Mouse (Mus musculus): ENCODE data around the gene Ccdc149. TPM values are rescaled to one million over a fixed set of nuclear protein-coding genes. Genes with fewer than 3 reads are reported as not detected.

The Ccdc149 gene
- polyA plus RNA-seq, 1 experiment: not detected

- H3K4me1 ChIP-seq (ENCODE audit: control insufficient read depth, insufficient read depth, low read length): no peaks in the 10 kb centered on the region
- no peak overlapping the region for H3K4me3 ChIP-seq (ENCODE audit: insufficient read depth, low read length)
- no peak overlapping the region for H3K27ac ChIP-seq (ENCODE audit: insufficient read depth, low read depth, low read length)
- no peak for TF ChIP-seq CTCF (IDR thresholded peaks at IDR 0.05; ENCODE audit: low read depth, low read length)
- TF ChIP-seq POLR2A (IDR thresholded peaks at IDR 0.05; ENCODE audit: borderline replicate concordance, low read depth, low read length): no peak
Observed at GRCm38 (mm10) chr5:52388092-52388749, 83.1 kb downstream of the Ccdc149 start.

GRCm38 (mm10) chr5:52386016-52386415 lies 85.3 kb downstream of the Ccdc149 start:
- TF ChIP-seq POLR2A (IDR thresholded peaks at IDR 0.05; ENCODE audit: borderline replicate concordance, low read depth, low read length): no peak
- TF ChIP-seq CTCF (IDR thresholded peaks at IDR 0.05; ENCODE audit: low read depth, low read length): no peak
- Histone ChIP-seq H3K4me3 (ENCODE audit: insufficient read depth, low read length) (no peak overlapping the region), H3K27ac (ENCODE audit: insufficient read depth, low read depth, low read length) (no peak overlapping the region), H3K4me1 (ENCODE audit: control insufficient read depth, insufficient read depth, low read length) (no peaks in the 10 kb centered on the region)

- Histone ChIP-seq H3K27ac (ENCODE audit: insufficient read depth, low read depth, low read length) (no peak overlapping the region), H3K4me1 (ENCODE audit: control insufficient read depth, insufficient read depth, low read length) (no peaks in the 10 kb centered on the region), H3K4me3 (ENCODE audit: insufficient read depth, low read length) (no peak overlapping the region)
- TF ChIP-seq POLR2A (IDR thresholded peaks at IDR 0.05; ENCODE audit: borderline replicate concordance, low read depth, low read length) (no peak), CTCF (IDR thresholded peaks at IDR 0.05; ENCODE audit: low read depth, low read length) (no peak)
Observed at GRCm38 (mm10) chr5:52383748-52384147, 87.6 kb downstream of the Ccdc149 start.

DNA sequence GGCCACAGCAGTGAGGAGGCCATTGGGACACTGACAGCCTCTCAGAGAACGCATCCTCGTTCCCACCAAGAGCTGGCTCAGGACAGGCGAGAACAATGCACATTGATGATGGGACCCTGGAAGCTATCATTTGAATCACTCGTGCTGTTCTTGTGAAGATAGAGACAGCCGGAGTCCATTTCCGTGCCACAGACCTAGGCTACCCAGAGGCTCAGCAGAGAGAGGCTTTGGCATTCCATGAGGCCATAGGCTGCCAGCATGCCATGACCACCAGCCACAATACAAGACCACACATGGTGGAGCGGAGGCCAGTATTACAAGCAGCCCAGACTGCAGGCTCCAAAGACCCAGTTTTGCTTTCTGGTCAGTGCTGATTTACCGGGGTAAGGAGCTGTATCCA lies 88.5 kb downstream of the Ccdc149 start:
- TF ChIP-seq POLR2A (IDR thresholded peaks at IDR 0.05; ENCODE audit: borderline replicate concordance, low read depth, low read length) (no peak), CTCF (IDR thresholded peaks at IDR 0.05; ENCODE audit: low read depth, low read length) (no peak)
- no peak overlapping the region for H3K27ac ChIP-seq (ENCODE audit: insufficient read depth, low read depth, low read length)
- H3K4me3 ChIP-seq (ENCODE audit: insufficient read depth, low read length): no peak overlapping the region
- no peaks in the 10 kb centered on the region for H3K4me1 ChIP-seq (ENCODE audit: control insufficient read depth, insufficient read depth, low read length)

GRCm38 (mm10) chr5:52375847-52376246 lies 95.5 kb downstream of the Ccdc149 start:
- TF ChIP-seq CTCF (IDR thresholded peaks at IDR 0.05; ENCODE audit: low read depth, low read length) (no peak), POLR2A (IDR thresholded peaks at IDR 0.05; ENCODE audit: borderline replicate concordance, low read depth, low read length) (no peak)
- Histone ChIP-seq H3K4me3 (ENCODE audit: insufficient read depth, low read length) (no peak overlapping the region), H3K27ac (ENCODE audit: insufficient read depth, low read depth, low read length) (no peak overlapping the region), H3K4me1 (ENCODE audit: control insufficient read depth, insufficient read depth, low read length) (no peaks in the 10 kb centered on the region)

DNA sequence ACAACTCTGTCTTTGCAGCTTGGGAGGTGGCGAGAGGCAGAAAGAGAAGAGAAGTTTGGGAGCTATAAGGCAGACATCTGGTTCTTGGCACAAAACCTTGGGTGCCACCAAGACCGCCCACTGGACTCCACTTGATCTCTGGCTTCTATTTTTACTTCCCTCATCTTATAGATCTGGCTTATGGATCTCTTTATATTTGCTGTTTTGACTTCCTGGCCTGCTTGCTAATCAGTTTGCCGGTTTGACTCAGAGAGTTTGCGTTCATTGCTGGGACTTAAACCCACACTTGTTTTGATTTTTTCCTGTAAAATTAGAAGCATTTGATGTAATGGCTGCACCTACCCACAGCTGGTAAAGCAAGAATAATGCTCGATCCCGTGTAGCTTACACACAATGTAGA lies 100.4 kb downstream of the Ccdc149 start:
- Histone ChIP-seq H3K4me3 (ENCODE audit: insufficient read depth, low read length) (no peak overlapping the region), H3K4me1 (ENCODE audit: control insufficient read depth, insufficient read depth, low read length) (no peaks in the 10 kb centered on the region), H3K27ac (ENCODE audit: insufficient read depth, low read depth, low read length) (no peak overlapping the region)
- TF ChIP-seq CTCF (IDR thresholded peaks at IDR 0.05; ENCODE audit: low read depth, low read length): no peak
- no peak for TF ChIP-seq POLR2A (IDR thresholded peaks at IDR 0.05; ENCODE audit: borderline replicate concordance, low read depth, low read length)

DNA sequence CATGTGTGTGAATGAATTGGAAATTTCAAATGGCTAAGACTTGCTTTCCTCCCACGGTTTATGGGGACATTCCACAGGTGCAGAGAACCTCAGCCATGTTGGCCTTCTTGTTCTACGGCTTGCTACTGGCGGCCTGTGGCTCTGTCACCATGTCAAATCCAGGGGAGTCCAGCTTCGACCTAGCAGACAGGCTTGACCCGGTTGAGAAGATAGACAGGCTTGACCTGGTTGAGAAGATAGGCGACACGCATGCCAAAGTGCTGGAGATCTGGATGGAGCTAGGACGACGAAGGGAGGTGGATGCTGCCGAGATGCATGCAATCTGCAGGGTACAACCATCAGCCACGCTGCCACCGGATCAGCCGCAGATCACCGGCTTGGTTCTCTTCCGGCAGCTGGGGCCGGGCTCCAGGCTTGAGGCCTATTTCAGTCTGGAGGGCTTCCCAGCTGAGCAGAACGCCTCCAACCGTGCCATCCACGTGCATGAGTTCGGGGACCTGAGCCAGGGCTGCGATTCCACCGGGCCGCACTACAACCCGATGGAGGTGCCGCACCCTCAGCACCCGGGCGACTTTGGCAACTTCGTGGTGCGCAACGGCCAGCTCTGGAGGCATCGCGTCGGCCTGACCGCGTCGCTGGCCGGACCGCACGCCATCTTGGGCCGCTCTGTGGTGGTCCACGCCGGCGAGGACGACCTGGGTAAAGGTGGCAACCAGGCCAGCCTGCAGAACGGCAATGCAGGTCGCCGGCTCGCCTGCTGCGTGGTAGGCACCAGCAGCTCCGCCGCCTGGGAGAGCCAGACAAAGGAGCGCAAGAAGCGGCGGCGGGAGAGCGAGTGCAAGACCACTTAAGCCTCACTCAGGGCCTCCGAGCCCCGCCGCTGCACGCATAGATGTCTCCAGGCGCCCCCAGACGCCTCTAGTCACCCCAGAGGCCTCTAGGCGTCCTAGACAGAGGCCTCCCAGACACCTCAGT lies 103.2 kb downstream of the Ccdc149 start:
- H3K27ac ChIP-seq (ENCODE audit: insufficient read depth, low read depth, low read length): no peak overlapping the region

GRCm38 (mm10) chr5:52366661-52367060 lies 104.7 kb downstream of the Ccdc149 start:
- no peaks in the 10 kb centered on the region for H3K4me1 ChIP-seq (ENCODE audit: control insufficient read depth, insufficient read depth, low read length)
- TF ChIP-seq CTCF (IDR thresholded peaks at IDR 0.05; ENCODE audit: low read depth, low read length) (no peak), POLR2A (IDR thresholded peaks at IDR 0.05; ENCODE audit: borderline replicate concordance, low read depth, low read length) (no peak)
- no peak overlapping the region for H3K27ac ChIP-seq (ENCODE audit: insufficient read depth, low read depth, low read length)
- no peak overlapping the region for H3K4me3 ChIP-seq (ENCODE audit: insufficient read depth, low read length)

More for the DNA sequence above, 103.2 kb downstream of the Ccdc149 start:
- TF ChIP-seq POLR2A (IDR thresholded peaks at IDR 0.05; ENCODE audit: borderline replicate concordance, low read depth, low read length) (no peak), CTCF (IDR thresholded peaks at IDR 0.05; ENCODE audit: low read depth, low read length) (no peak)
- H3K4me1 ChIP-seq (ENCODE audit: control insufficient read depth, insufficient read depth, low read length): no peaks in the 10 kb centered on the region
- H3K4me3 ChIP-seq (ENCODE audit: insufficient read depth, low read length): no peak overlapping the region

- Histone ChIP-seq H3K4me1 (ENCODE audit: control insufficient read depth, insufficient read depth, low read length) (no peaks in the 10 kb centered on the region), H3K4me3 (ENCODE audit: insufficient read depth, low read length) (no peak overlapping the region), H3K27ac (ENCODE audit: insufficient read depth, low read depth, low read length) (no peak overlapping the region)
- TF ChIP-seq POLR2A (IDR thresholded peaks at IDR 0.05; ENCODE audit: borderline replicate concordance, low read depth, low read length) (no peak), CTCF (IDR thresholded peaks at IDR 0.05; ENCODE audit: low read depth, low read length) (no peak)
Observed at GRCm38 (mm10) chr5:52365930-52366329, 105.4 kb downstream of the Ccdc149 start.

DNA sequence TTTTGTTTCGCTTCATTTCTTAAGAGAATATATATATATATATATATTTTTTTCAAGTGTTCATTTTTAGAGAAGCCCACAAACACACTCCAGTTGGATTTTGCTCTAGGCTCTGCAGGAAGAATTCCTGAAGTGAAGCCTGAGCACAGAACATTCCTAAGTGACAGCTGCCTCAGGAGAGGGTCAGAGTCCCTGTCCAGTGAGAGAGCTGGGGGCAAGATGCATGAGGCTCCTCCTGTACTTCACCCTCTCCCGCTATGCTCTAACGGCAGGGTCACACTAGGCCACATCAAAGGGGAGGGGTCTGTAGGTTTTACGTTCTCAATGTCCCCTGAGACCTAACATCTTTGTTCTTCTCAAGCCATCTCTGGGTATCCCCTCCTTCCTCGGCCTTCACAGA lies 106.8 kb downstream of the Ccdc149 start:
- no peak overlapping the region for H3K27ac ChIP-seq (ENCODE audit: insufficient read depth, low read depth, low read length)
- H3K4me3 ChIP-seq (ENCODE audit: insufficient read depth, low read length): no peak overlapping the region
- H3K4me1 ChIP-seq (ENCODE audit: control insufficient read depth, insufficient read depth, low read length): no peaks in the 10 kb centered on the region
- TF ChIP-seq CTCF (IDR thresholded peaks at IDR 0.05; ENCODE audit: low read depth, low read length) (no peak), POLR2A (IDR thresholded peaks at IDR 0.05; ENCODE audit: borderline replicate concordance, low read depth, low read length) (no peak)
